Mouse (Mus musculus) lung, postnatal 0 days (tissue): ENCODE data around the gene Olfr984.

Experiments
- CTCF ChIP-seq: IDR thresholded peaks from 2 replicates; pipeline ENCODE4 v1.5.1; 2016; ENCODE audit warnings: antibody characterized with exemption, mild to moderate bottlenecking
- EP300 ChIP-seq: IDR thresholded peaks from 2 replicates; pipeline ENCODE4 v1.6.1; 2016; ENCODE audit warnings: antibody characterized with exemption, mild to moderate bottlenecking, control low read depth

DNA sequence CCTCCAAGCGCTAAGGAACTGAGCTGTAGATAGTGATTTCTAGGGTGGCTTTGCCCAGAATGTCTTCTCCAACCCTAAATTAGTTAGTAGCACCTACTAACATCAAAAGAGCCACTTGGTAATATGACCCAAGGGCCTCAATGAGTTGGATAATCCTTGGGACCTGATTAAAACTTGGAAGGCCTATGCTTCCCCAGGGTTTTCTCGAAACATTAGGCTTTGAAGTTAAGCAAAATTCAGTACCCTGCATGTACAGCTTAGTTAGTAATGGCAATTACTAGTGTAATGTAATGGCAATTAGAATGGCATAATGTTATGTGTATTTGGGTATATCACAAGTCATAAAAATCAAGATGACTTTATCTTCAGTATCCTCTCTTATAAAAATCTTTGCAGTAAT is 20.5 kb downstream of the Olfr984 start, which contains the start of gene Olfr983:
- TF ChIP-seq CTCF, result no peak
- TF ChIP-seq EP300, result no peak
